Mouse (Mus musculus) midbrain, embryonic 12.5 days (tissue): ENCODE data around the gene Igfbp4. TPM values are rescaled to one million over a fixed set of nuclear protein-coding genes. Genes with fewer than 3 reads are reported as not detected.

Source experiments
- ATAC-seq: fragments of 200-750 bp; cut with Nextera tagmentation; 2 replicates; pipeline ENCODE4 v1.8.0; 2017; ENCODE audit warnings: low read depth, moderate TSS enrichment, moderate library complexity; ENCODE audit not compliant: low FRiP score
- H3K27ac ChIP-seq: fragments of 300-500 bp; sonication (generic); replicated peaks from 2 replicates; pipeline ENCODE4 v1.5.1; 2016; ENCODE audit warnings: mild to moderate bottlenecking
- H3K27me3 ChIP-seq: fragments of 300-500 bp; sonication (generic); 2 replicates; pipeline ENCODE4 v1.6.1; 2016; ENCODE audit warnings: mild to moderate bottlenecking
- H3K36me3 ChIP-seq: fragments of 300-500 bp; sonication (generic); 2 replicates; pipeline ENCODE4 v1.6.1; 2016
- H3K4me1 ChIP-seq: fragments of 300-500 bp; sonication (generic); 2 replicates; pipeline ENCODE4 v1.6.1; 2016
- H3K4me2 ChIP-seq: fragments of 300-500 bp; sonication (generic); replicated peaks from 2 replicates; pipeline ENCODE4 v1.6.1; 2016; ENCODE audit warnings: mild to moderate bottlenecking, moderate library complexity
- H3K4me3 ChIP-seq: fragments of 300-500 bp; sonication (generic); 2 replicates; pipeline ENCODE4 v1.5.1; 2016; ENCODE audit warnings: mild to moderate bottlenecking
- H3K9ac ChIP-seq: fragments of 300-500 bp; sonication (generic); replicated peaks from 2 replicates; pipeline ENCODE4 v1.6.1; 2016; ENCODE audit warnings: mild to moderate bottlenecking, moderate library complexity
- H3K9me3 ChIP-seq: fragments of 300-500 bp; sonication (generic); 2 replicates; pipeline ENCODE4 v1.6.1; 2016; ENCODE audit warnings: mild to moderate bottlenecking
- WGBS: fragments of 180-500 bp; shearing (Covaris S2); methylation state at CpG from one replicate; pipeline ENCODE4 v1.1.7; 2016; 5-methylcytosine and 5-hydroxymethylcytosine counted together
- polyA plus RNA-seq: library from polyadenylated mRNA; unstranded; fragments of >200 nt; fragmentation: Nextera tagmentation; extraction: Ambion mirVana; gene quantifications from 2 replicates; pipeline ENCODE4 v1.2.1, GENCODE M21; 2016

Gene Igfbp4
- polyA plus RNA-seq, 1 experiment from 2014 or later, result 322 TPM

DNA sequence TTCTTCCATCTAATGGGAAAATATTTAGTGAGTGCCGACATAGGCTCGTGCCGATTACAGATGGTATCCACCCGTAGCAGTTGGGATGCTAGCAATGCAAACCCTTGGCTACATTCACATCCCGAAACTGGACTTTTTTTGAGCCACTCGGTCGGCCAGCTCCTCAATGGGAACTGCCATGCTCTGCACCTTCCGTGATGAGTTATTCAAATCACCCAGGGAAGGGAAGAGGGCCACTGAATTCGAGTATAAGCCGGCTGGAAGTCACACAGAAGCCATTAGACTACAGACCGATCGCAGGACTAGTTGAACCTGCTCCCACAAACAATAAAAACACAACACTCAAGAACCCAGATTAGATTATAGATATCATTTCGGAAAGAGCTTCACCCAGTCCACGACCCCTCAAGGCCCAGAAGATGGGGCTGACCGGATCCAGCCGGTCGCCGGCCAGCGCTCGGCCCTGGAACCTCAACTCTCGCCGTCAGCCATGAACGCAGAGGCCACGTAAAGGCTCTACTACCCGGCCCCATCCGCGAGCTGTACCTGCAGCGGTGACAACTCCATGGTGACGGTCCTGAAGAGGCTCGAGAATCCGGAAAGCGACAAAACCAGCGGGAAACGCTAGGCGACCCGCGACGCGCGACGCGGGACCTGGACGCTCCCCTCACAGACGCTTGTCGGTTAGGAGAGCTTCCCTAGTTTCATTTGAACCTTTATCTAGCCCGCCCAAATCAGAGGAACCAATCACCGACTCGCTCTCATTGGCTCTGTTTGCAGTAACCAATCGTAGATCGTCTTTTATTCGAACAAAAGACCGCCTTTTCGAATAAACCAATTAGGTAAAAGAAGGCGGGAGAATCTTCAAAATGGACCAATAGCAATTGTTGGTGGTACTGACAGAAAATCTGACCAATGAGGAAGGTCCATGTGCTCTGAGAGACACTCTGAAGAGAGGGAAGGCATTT lies 17.3 kb upstream of the Igfbp4 start, which contains the start of gene Top2a:
TSS of gene Top2a (minus strand) at position 690 of the 968 bp plus-strand sequence.
- under 1% methylated on average over 54 of the region's 54 CpGs for WGBS
- Histone ChIP-seq H3K9me3 (no peaks in the 10 kb centered on the region), H3K27ac (peak within 1 kb of the TSS; percentile 44; the same call in 1 of the 2 replicates), H3K27me3 (no peaks in the 10 kb centered on the region), H3K4me1 (peaks cover 27% of the 10 kb centered on the region), H3K4me2 (peak within 1 kb of the TSS; percentile 65), H3K36me3 (peaks cover 26% of the 10 kb centered on the region), H3K4me3 (peak within 1 kb of the TSS; percentile 76), H3K9ac (peak within 1 kb of the TSS; percentile 80)
- peak; percentile 95 for ATAC-seq

DNA sequence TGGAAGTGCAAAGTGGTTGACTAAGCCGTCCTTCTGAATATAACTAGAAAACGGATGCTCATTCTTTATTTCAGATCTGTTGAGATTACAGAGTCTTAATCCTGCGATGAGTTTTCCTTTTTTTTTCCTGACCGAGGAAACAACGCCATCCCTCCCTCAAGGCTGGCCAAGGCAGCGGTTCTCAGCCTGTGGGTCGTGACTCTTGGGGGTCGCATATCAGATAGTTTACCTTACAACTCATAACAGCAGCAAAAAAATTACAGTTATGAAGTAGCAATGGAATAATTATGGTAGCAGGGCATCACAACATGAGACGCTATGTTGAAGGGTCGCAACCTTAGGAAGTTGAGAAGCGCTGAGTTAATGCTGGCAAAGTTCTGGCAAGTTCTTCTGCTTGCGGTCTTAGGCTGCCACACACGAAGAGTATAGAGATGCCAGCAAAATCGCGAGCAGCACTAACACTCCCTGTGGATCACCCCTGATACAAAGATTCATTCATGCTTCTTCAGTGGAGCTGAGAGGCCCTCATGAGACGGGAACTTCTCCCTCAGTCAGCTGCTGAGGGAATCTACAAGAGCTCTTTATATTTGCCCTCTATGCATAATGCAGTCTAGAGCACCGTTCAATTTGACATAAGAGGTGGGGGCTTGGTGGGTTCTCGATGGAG lies 16.4 kb upstream of the Igfbp4 start:
- Histone ChIP-seq H3K9me3 (no peaks in the 10 kb centered on the region), H3K9ac (no peak overlapping the region), H3K27ac (no peak overlapping the region), H3K4me1 (peaks cover 27% of the 10 kb centered on the region), H3K27me3 (no peaks in the 10 kb centered on the region), H3K4me3 (peak overlapping the region; percentile 76), H3K36me3 (peaks cover 26% of the 10 kb centered on the region), H3K4me2 (peak overlapping the region; percentile 46)
- ATAC-seq, result peak; percentile 3; the same call in 1 of the 2 replicates
- WGBS, result 55% methylated on average over 18 of the region's 18 CpGs

DNA sequence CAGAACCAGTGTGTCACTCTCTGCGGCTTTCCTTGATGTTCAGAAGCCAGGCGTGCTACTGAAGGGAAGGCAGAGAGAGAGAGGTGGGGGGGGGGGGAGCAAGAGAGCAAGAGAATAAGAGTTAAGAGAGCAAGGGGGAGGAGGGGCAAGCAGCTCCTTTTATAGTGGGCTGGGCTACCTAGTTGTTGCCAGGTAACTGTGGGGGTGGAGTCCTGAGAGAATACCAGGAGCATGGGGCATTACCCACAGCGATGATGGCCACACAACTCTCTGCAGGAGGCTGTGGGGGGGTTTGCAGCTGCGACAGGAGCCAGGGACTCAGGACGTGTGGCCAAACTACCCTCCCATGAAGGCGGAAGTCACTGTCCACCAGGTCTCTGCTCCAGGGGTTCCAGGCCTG lies 15.2 kb upstream of the Igfbp4 start:
- H3K27ac ChIP-seq, result no peak overlapping the region
- peaks cover 27% of the 10 kb centered on the region for H3K4me1 ChIP-seq
- WGBS, result 89% methylated on average over 6 of the region's 6 CpGs
- H3K9ac ChIP-seq, result no peak overlapping the region
- H3K27me3 ChIP-seq, result 0 out of 2 replicates have a peak, but pooled peaks cover 4% of the 10 kb centered on the region
- no peaks in the 10 kb centered on the region for H3K9me3 ChIP-seq
- ATAC-seq, result no peak
- no peak overlapping the region for H3K4me2 ChIP-seq
- H3K36me3 ChIP-seq, result peaks cover 16% of the 10 kb centered on the region
- no peak overlapping the region for H3K4me3 ChIP-seq

DNA sequence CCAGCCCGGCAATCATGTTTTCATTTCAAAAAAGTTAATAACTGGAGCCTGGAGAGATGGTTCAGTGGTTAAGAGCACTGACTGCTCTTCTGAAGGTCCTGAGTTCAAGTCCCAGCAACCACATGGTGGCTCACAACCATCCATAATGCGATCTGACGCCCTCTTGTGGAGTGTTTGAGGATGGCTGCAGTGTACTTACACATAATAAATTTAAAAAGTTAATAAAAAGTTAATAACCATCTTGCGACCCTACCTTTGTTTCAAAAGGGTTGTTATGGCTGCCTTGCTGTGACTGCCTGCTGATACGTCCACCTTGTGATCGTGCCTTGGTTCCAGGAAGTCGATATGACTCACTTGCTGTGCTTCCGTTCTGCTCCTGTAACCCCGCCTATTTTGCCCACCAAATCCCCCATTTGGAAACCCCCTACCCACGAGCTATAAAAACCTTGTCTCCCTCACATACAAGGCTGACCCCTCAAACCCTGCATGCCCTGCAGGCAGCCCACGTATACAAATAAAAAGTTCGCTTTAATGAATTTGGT lies 14.1 kb upstream of the Igfbp4 start:
- H3K9me3 ChIP-seq, result no peaks in the 10 kb centered on the region
- no peak overlapping the region for H3K4me3 ChIP-seq
- H3K27ac ChIP-seq, result no peak overlapping the region
- H3K4me2 ChIP-seq, result no peak overlapping the region
- no peak for ATAC-seq
- peaks cover 5% of the 10 kb centered on the region for H3K36me3 ChIP-seq
- H3K9ac ChIP-seq, result no peak overlapping the region
- H3K4me1 ChIP-seq, result peaks cover 18% of the 10 kb centered on the region
- 89% methylated on average over 12 of the region's 12 CpGs for WGBS
- H3K27me3 ChIP-seq, result 0 out of 2 replicates have a peak, but pooled peaks cover 4% of the 10 kb centered on the region

DNA sequence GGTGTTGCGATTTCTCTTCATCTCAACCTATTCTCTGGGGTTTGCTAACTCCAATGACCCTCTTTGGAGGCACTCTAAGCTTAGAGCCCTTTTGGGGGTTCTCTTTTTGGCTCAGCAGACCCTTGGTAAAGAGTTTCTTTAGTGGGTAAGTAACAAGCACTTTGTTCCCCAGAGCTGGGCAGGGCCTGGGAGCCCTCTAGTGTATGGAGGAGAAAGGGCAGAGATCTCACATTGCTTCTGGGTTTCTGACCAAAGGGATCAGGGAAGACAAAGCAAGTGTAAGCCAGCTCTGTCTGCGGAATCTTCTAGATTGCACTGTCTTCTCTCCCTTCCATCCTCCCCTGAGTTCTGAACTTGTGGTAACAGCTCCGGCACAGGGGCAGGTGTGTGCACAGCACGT lies 5.7 kb upstream of the Igfbp4 start:
- no peak overlapping the region for H3K4me3 ChIP-seq
- H3K4me2 ChIP-seq, result no peak overlapping the region
- H3K4me1 ChIP-seq, result peaks cover under 1% of the 10 kb centered on the region; the same call in 1 of the 2 replicates
- no peaks in the 10 kb centered on the region for H3K9me3 ChIP-seq
- 76% methylated on average over 4 of the region's 4 CpGs for WGBS
- no peak overlapping the region for H3K27ac ChIP-seq
- H3K27me3 ChIP-seq, result peaks cover 5% of the 10 kb centered on the region; the same call in 1 of the 2 replicates
- ATAC-seq, result no peak
- H3K9ac ChIP-seq, result no peak overlapping the region
- H3K36me3 ChIP-seq, result no peaks in the 10 kb centered on the region

DNA sequence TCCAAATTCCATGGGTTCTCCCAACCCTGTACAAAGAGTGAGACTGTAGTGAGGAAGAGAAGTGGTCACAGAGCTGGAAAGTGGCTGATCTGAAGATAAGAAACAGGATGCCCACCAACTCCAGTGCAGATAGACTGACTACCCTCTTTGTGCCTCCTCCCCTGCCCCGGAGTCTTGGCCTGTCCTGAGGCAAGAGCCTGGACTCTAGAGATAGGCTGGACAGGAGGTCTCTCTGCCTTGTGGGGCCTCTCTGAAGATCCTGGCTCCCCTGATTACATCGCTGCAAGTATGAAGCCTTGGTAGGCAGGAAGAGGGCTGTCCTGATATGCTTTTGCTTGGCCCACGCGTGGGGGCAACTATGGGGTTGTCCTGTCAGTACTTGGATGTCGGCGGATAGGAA lies 4.8 kb upstream of the Igfbp4 start:
- WGBS, result 74% methylated on average over 6 of the region's 6 CpGs
- H3K27me3 ChIP-seq, result peaks cover 5% of the 10 kb centered on the region; the same call in 1 of the 2 replicates
- H3K4me1 ChIP-seq, result peaks cover 5% of the 10 kb centered on the region; the same call in 1 of the 2 replicates
- no peak overlapping the region for H3K4me3 ChIP-seq
- H3K27ac ChIP-seq, result no peak overlapping the region
- no peaks in the 10 kb centered on the region for H3K36me3 ChIP-seq
- H3K9me3 ChIP-seq, result no peaks in the 10 kb centered on the region
- H3K9ac ChIP-seq, result no peak overlapping the region
- ATAC-seq, result no peak
- H3K4me2 ChIP-seq, result no peak overlapping the region

DNA sequence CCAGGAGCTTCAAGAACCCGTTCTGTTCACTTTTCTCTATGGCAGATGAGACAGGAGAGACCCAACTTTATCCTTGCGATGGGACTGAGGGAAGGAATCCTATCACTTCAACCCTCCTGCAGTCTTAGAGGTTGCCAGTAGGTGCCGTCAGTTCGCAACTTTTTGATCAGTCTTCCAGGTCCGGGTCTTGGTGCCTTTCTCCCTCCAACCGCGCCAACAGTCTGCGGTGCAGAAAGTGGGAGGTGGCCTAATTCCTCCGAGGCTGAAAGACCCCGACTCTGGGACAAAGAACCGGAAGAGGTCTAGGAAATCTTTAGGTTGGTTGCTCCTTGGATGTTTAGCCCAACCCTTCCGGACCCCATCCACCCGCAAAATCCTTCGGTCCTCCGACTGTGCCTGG lies 1.3 kb upstream of the Igfbp4 start:
- Histone ChIP-seq H3K27me3 (0 out of 2 replicates have a peak, but pooled peaks cover 7% of the 10 kb centered on the region), H3K27ac (peak overlapping the region; percentile 86), H3K4me1 (peaks cover 25% of the 10 kb centered on the region), H3K4me2 (peak overlapping the region; percentile 94), H3K36me3 (no peaks in the 10 kb centered on the region), H3K9me3 (no peaks in the 10 kb centered on the region), H3K9ac (peak overlapping the region; percentile 80), H3K4me3 (peak overlapping the region; percentile 51)
- under 1% methylated on average over 15 of the region's 15 CpGs for WGBS
- ATAC-seq, result peak; percentile 81

DNA sequence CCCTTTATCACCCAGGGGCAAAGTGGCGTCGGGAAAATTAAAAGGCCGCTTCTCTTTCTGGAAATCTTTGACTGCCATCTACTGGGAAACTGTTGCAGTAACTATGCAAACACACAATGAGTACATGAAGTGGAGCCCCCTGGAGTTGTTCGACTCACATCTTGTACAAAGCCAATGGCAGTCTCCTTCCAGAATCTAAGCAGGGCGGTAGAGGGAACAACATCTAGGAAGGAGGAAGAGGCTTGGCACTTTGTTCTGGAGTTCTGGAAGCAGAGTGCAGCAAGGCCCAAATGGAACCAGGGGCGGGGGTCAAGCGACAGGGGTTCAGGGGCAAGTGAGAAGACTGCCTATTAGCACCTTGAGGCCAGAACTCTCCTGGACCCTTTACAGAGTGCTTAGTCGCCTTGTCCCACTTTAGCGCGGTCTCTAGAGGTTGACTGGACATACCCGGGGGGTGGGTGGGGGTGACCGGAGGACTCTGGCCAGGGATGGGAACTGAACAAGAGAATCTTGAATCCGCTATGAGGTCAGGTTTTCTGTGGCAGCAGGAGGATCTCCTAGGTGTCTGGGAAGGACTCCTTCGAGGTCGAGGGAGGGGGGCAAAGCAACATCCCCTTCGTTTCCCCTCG lies 584 bp upstream of the Igfbp4 start:
- Histone ChIP-seq H3K9me3 (no peaks in the 10 kb centered on the region), H3K36me3 (no peaks in the 10 kb centered on the region), H3K27ac (peak overlapping the region; percentile 86), H3K9ac (peak overlapping the region; percentile 80), H3K4me2 (peak overlapping the region; percentile 94), H3K27me3 (0 out of 2 replicates have a peak, but pooled peaks cover 7% of the 10 kb centered on the region), H3K4me1 (peaks cover 25% of the 10 kb centered on the region), H3K4me3 (peak overlapping the region; percentile 51)
- WGBS, result under 1% methylated on average over 17 of the region's 17 CpGs
- peak; percentile 27; the same call in 1 of the 2 replicates for ATAC-seq

DNA sequence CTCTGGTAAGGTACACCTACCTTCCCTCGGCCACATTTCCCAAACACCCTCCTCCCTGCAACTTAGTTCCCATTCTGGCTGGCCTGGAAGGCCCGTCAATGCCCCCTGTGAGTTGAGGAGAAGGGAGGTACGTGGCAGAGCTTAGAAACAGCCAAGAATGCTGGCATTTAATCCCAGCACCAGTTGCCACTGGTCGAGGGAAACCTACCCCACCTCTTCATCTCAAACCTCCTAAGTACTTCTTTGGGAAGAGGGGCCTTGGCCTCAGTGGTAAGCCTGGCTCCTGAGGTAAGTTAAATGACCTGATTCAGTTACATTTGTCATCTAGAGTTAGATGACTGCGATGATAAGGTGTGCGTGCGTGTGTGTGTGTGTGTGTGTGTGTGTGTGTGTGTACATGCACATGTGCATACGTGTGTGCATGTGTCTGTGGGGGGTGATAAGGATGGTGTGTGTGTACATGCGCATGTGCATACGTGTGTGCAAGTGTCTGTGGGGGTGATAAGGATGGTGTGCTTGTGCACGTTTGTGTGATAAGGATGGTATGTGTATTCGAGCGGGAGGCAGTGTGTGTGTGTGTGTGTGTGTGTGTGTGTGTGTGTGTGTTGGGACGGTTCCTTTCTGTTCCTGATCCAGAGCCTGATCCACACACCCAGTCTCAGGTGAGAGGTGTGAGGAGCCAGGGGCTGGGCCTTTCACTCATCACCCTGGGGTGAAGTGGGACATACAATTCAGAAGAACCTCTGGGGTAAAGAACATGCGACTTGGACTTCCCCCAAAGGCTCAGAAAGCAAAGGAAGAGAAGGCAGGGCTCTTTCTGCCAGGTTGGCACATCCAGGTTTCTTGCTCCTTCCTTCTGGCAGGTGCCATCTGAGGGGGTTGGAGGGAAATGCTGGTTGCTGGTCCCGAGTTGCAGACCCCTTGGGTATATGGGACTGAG lies 1.1 kb downstream of the Igfbp4 start:
- Histone ChIP-seq H3K27ac (peak overlapping the region; percentile 86), H3K27me3 (0 out of 2 replicates have a peak, but pooled peaks cover 7% of the 10 kb centered on the region), H3K4me3 (peak overlapping the region; percentile 51), H3K9me3 (no peaks in the 10 kb centered on the region), H3K4me1 (peaks cover 26% of the 10 kb centered on the region), H3K36me3 (no peaks in the 10 kb centered on the region), H3K9ac (peak overlapping the region; percentile 80), H3K4me2 (peak overlapping the region; percentile 94)
- no peak for ATAC-seq
- 58% methylated on average over 15 of the region's 16 CpGs for WGBS

DNA sequence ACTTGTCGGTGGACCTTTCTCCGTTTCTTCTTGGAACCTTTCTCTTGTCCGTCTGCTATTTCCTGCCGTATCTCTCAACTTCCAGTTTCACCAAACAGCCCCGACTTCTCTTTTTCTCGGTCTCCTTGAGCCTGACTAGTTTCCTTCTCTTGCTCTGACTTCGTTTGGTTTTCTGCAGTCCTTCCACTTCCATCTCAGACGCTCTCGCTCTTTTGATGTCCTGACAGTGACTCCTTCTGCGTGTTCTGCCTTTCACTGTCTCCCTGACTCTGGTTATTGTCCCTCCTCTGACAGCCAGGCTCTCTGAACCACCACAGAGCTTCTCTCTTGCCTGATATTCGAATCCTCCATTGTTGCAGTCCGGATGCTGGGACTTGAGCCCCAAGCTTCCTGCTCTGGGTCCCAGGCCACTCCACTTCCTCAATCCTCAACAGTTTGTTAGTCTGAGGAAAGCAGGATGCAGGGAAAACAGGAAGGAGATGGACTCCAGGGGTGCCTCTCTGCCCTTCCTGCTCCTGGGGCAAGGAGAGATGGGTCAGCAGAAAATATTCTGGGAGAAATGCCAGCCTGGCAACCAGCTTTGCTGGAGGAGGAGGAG lies 1.9 kb downstream of the Igfbp4 start:
- Histone ChIP-seq H3K9ac (no peak overlapping the region), H3K27ac (peak overlapping the region; percentile 9), H3K9me3 (no peaks in the 10 kb centered on the region), H3K4me1 (peaks cover 33% of the 10 kb centered on the region), H3K4me3 (peak overlapping the region; percentile 51; the same call in 1 of the 2 replicates), H3K27me3 (0 out of 2 replicates have a peak, but pooled peaks cover 7% of the 10 kb centered on the region), H3K4me2 (peak overlapping the region; percentile 94), H3K36me3 (no peaks in the 10 kb centered on the region)
- WGBS, result 63% methylated on average over 12 of the region's 12 CpGs
- no peak for ATAC-seq
